Comparison of ENCODE assay signal across 8 mouse cellular contexts in the genomic region with DNA sequence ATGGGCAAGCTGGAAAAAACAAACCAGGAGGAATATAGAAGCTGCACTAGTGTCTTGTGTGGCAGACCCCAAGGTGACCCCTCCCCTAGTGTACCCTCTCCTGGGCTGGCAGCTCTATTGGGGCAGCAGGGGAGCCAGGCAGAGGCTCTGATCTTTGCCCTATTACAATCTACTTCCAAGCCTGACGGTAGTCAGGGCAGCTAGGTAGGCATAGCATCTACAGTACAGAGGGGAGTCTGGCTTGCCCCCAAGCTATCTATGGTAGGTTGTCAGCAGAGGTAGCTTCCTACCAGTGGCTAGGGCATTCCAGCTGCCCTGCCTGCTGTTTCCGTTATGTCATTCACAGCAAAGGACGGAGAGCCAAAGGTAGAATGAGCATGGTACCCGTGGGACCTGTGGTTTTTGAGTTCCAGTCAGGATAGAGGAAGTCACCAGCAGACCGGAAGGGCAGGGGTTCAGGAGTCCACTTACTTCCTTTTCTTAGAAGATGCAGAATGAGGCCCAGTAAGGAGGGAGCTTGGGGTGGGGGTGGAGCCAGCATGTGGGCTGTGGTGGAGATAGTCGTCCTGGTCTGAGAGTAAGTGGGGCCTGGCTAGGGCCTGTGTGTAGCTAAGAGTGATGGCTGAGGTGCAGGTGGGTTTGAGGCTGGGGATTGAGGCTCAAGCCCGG. TPM values are rescaled to one million over a fixed set of nuclear protein-coding genes. Genes with fewer than 3 reads are reported as not detected.
DNase-seq lines count a peak whose midpoint lies in the region; ATAC-seq and TF ChIP-seq lines count a peak whose summit lies in the region.

No protein-coding gene starts in this region.

- WGBS in heart, embryonic 13.5 days, result 48% methylated on average over 7 of the region's 7 CpGs
- 63% methylated on average over 7 of the region's 7 CpGs for WGBS in neural tube, embryonic 13.5 days
- 73% methylated on average over 7 of the region's 7 CpGs for WGBS in forebrain, embryonic 15.5 days
- WGBS in cerebellum, adult 2 months, result 82% methylated on average over 7 of the region's 7 CpGs

- no peak for TF ChIP-seq CTCF in layer of hippocampus, adult 2 months (conservative IDR thresholded peaks at IDR 0.05)
- no peak for TF ChIP-seq CTCF in cerebellum, adult 2 months (IDR thresholded peaks at IDR 0.05; ENCODE audit: borderline replicate concordance, insufficient read depth, low read depth, low read length)

- H3K9ac ChIP-seq in heart, embryonic 13.5 days, result peak overlapping the region; percentile 11; the same call in 1 of the 2 replicates
- 0 out of 2 replicates have a peak overlapping the region, but pooled peaks have one; percentile 8 for H3K9ac ChIP-seq in neural tube, embryonic 13.5 days
- H3K9ac ChIP-seq in forebrain, embryonic 15.5 days (replicated peaks), result no peak overlapping the region

- no peaks in the 10 kb centered on the region for H3K9me3 ChIP-seq in heart, embryonic 13.5 days
- no peaks in the 10 kb centered on the region for H3K9me3 ChIP-seq in neural tube, embryonic 13.5 days
- no peaks in the 10 kb centered on the region for H3K9me3 ChIP-seq in forebrain, embryonic 15.5 days

- no peak for ATAC-seq in heart, embryonic 13.5 days (ENCODE audit: extremely low read depth, insufficient number of reproducible peaks, low FRiP score, low TSS enrichment)
- no peak for ATAC-seq in neural tube, embryonic 13.5 days (ENCODE audit: low read depth)
- ATAC-seq in forebrain, embryonic 15.5 days (replicated peaks), result no peak

- no peaks in the 10 kb centered on the region for H3K36me3 ChIP-seq in heart, embryonic 13.5 days
- peaks cover 23% of the 10 kb centered on the region for H3K36me3 ChIP-seq in neural tube, embryonic 13.5 days
- H3K36me3 ChIP-seq in forebrain, embryonic 15.5 days, result peaks cover 3% of the 10 kb centered on the region; the same call in 1 of the 2 replicates

- H3K4me3 ChIP-seq in layer of hippocampus, adult 2 months, result no peak overlapping the region; the same call in 1 of the 2 replicates
- H3K4me3 ChIP-seq in heart, embryonic 13.5 days, result no peak overlapping the region
- H3K4me3 ChIP-seq in neural tube, embryonic 13.5 days, result no peak overlapping the region
- no peak overlapping the region for H3K4me3 ChIP-seq in forebrain, embryonic 15.5 days
- no peak overlapping the region for H3K4me3 ChIP-seq in cerebellum, adult 2 months (replicated peaks; ENCODE audit: insufficient read depth, low read depth, low read length)

- TF ChIP-seq POLR2A in cerebellum, adult 2 months (IDR thresholded peaks at IDR 0.05; ENCODE audit: borderline replicate concordance, insufficient read depth, low read length), result no peak

- H3K4me2 ChIP-seq in heart, embryonic 13.5 days, result no peak overlapping the region
- H3K4me2 ChIP-seq in neural tube, embryonic 13.5 days, result no peak overlapping the region
- H3K4me2 ChIP-seq in forebrain, embryonic 15.5 days (replicated peaks), result no peak overlapping the region

- H3K27me3 ChIP-seq in heart, embryonic 13.5 days (replicated peaks), result peaks cover 33% of the 10 kb centered on the region
- peaks cover 21% of the 10 kb centered on the region for H3K27me3 ChIP-seq in neural tube, embryonic 13.5 days
- peaks cover 10% of the 10 kb centered on the region; the same call in 1 of the 2 replicates for H3K27me3 ChIP-seq in forebrain, embryonic 15.5 days
- no peaks in the 10 kb centered on the region for H3K27me3 ChIP-seq in cerebellum, adult 2 months (ENCODE audit: control insufficient read depth, insufficient read depth, low read length)

- peak overlapping the region; percentile 98 for H3K27ac ChIP-seq in layer of hippocampus, adult 2 months
- H3K27ac ChIP-seq in heart, embryonic 13.5 days (replicated peaks), result no peak overlapping the region
- peak overlapping the region; percentile 33; the same call in 1 of the 2 replicates for H3K27ac ChIP-seq in neural tube, embryonic 13.5 days (replicated peaks)
- H3K27ac ChIP-seq in forebrain, embryonic 15.5 days (replicated peaks), result no peak overlapping the region
- no peak overlapping the region for H3K27ac ChIP-seq in cerebellum, adult 2 months (ENCODE audit: insufficient read depth, low read length)

- DNase-seq in layer of hippocampus, adult 2 months (ENCODE audit: low spot score in 2 of 2), result no peak
- no peak for DNase-seq in layer of hippocampus, adult 9-11 months
- DNase-seq in liver, result peak; percentile 60
- DNase-seq in cerebellum, postnatal 10 days, result no peak
- no peak for DNase-seq in cerebellum, adult 2 months

- H3K4me1 ChIP-seq in heart, embryonic 13.5 days, result peaks cover 42% of the 10 kb centered on the region
- H3K4me1 ChIP-seq in neural tube, embryonic 13.5 days (replicated peaks), result peaks cover 31% of the 10 kb centered on the region
- peaks cover 7% of the 10 kb centered on the region for H3K4me1 ChIP-seq in forebrain, embryonic 15.5 days
- peaks cover 47% of the 10 kb centered on the region for H3K4me1 ChIP-seq in cerebellum, adult 2 months (ENCODE audit: control insufficient read depth, insufficient read depth, low read length)

RNA-seq across cellular contexts. Expression of a gene that starts 5.6 kb away (rescaled TPM):
- total RNA-seq in layer of hippocampus, adult 2 months (2021), result 100 to 1,000 TPM; 173 to 177 TPM
- 2.2 and 3.0 TPM in 2 replicates for polyA plus RNA-seq in heart, embryonic 13.5 days (2015; fragmentation: Nextera tagmentation; extraction: Ambion mirVana)
- 18.7 and 20.9 TPM in 2 replicates for polyA plus RNA-seq in neural tube, embryonic 13.5 days (2015; fragmentation: Nextera tagmentation; extraction: Ambion mirVana)
- polyA plus RNA-seq in forebrain, embryonic 15.5 days (2015; fragmentation: Nextera tagmentation; extraction: Ambion mirVana), result 19.6 TPM in 2 replicates
- polyA plus RNA-seq in cerebellum, adult 2 months (2012; rRNA removed), result 68.8 and 70.8 TPM in 2 replicates

RNA-seq across cellular contexts. Expression of a gene that starts 23.2 kb away (rescaled TPM):
- total RNA-seq in layer of hippocampus, adult 2 months (2021), result 10 to 100 TPM; 10.6 to 11.8 TPM
- 9.9 TPM in 2 replicates for polyA plus RNA-seq in heart, embryonic 13.5 days (2015; fragmentation: Nextera tagmentation; extraction: Ambion mirVana)
- 11.6 and 14.1 TPM in 2 replicates for polyA plus RNA-seq in neural tube, embryonic 13.5 days (2015; fragmentation: Nextera tagmentation; extraction: Ambion mirVana)
- 10.7 and 11.1 TPM in 2 replicates for polyA plus RNA-seq in forebrain, embryonic 15.5 days (2015; fragmentation: Nextera tagmentation; extraction: Ambion mirVana)
- 6.4 and 6.5 TPM in 2 replicates for polyA plus RNA-seq in cerebellum, adult 2 months (2012; rRNA removed)

RNA-seq across cellular contexts. Expression of a gene that starts 25.5 kb away (rescaled TPM):
- total RNA-seq in layer of hippocampus, adult 2 months (2021), result under 1 TPM; 0.15 to 0.44 TPM
- polyA plus RNA-seq in heart, embryonic 13.5 days (2015; fragmentation: Nextera tagmentation; extraction: Ambion mirVana), result 2.1 and 2.3 TPM in 2 replicates
- polyA plus RNA-seq in neural tube, embryonic 13.5 days (2015; fragmentation: Nextera tagmentation; extraction: Ambion mirVana), result 0.38 and 0.96 TPM in 2 replicates
- polyA plus RNA-seq in forebrain, embryonic 15.5 days (2015; fragmentation: Nextera tagmentation; extraction: Ambion mirVana), result 0.40 and 0.56 TPM in 2 replicates
- polyA plus RNA-seq in cerebellum, adult 2 months (2012; rRNA removed), result 0.41 and 0.46 TPM in 2 replicates

Comparison
In these comparisons a context has a peak if more than half of its experiments do, and no peak if none do; other contexts are left out.
1. H3K27ac ChIP-seq: peak in layer of hippocampus, adult 2 months (single experiment) and neural tube, embryonic 13.5 days (single experiment); none in heart, embryonic 13.5 days (single experiment), forebrain, embryonic 15.5 days (single experiment) and cerebellum, adult 2 months (single experiment).